Mouse (Mus musculus) forebrain, embryonic 14.5 days (tissue): ENCODE results near the gene Paqr5. TPM values are rescaled to one million over a fixed set of nuclear protein-coding genes. Genes with fewer than 3 reads are reported as not detected.

ENCODE experiments used
- ATAC-seq: fragments of 200-750 bp; cut with Nextera tagmentation; 2 replicates; pipeline ENCODE4 v1.8.0; 2017; ENCODE audit warnings: mild to moderate bottlenecking, moderate library complexity
- DNase-seq: peaks from one replicate; pipeline ENCODE4 v3.0.0-alpha.2; 2015; ENCODE audit warnings: low spot score
- H3K27ac ChIP-seq: fragments of 300-500 bp; sonication (generic); 2 replicates; pipeline ENCODE4 v1.5.1; 2014; ENCODE audit warnings: low read depth, mild to moderate bottlenecking, control low read depth, low read length, moderate library complexity
- H3K27me3 ChIP-seq: fragments of 300-500 bp; sonication (generic); replicated peaks from 2 replicates; pipeline ENCODE4 v1.6.1; 2014; ENCODE audit warnings: low read length, control low read depth, mixed read lengths; ENCODE audit not compliant: control insufficient read depth, insufficient read depth
- H3K36me3 ChIP-seq: fragments of 300-500 bp; sonication (generic); 2 replicates; pipeline ENCODE4 v1.6.1; 2014; ENCODE audit warnings: low read length, control low read depth; ENCODE audit not compliant: control insufficient read depth, insufficient read depth
- H3K4me1 ChIP-seq: fragments of 300-500 bp; sonication (generic); 2 replicates; pipeline ENCODE4 v1.6.1; 2014; ENCODE audit warnings: antibody characterized with exemption, low read length, control low read depth; ENCODE audit not compliant: control insufficient read depth, insufficient read depth
- H3K4me2 ChIP-seq: fragments of 300-500 bp; sonication (generic); 2 replicates; pipeline ENCODE4 v1.6.1; 2014; ENCODE audit warnings: mild to moderate bottlenecking, control low read depth, low read length
- H3K4me3 ChIP-seq: fragments of 300-500 bp; sonication (generic); 2 replicates; pipeline ENCODE4 v1.5.1; 2014; ENCODE audit warnings: low read depth, low read length, control low read depth
- H3K9ac ChIP-seq: fragments of 300-500 bp; sonication (generic); 2 replicates; pipeline ENCODE4 v1.6.1; 2014; ENCODE audit warnings: mild to moderate bottlenecking, low read length, control low read depth, moderate library complexity
- H3K9me3 ChIP-seq: fragments of 300-500 bp; sonication (generic); replicated peaks from 2 replicates; pipeline ENCODE4 v1.6.1; 2016; ENCODE audit warnings: low read length, control low read depth, mixed read lengths; ENCODE audit not compliant: control insufficient read depth
- WGBS: fragments of 180-500 bp; shearing (Covaris S2); extraction: QIAGEN DNeasy Blood & Tissue Kit; methylation state at CpG from one replicate; pipeline ENCODE4 v1.1.7; 2014; 5-methylcytosine and 5-hydroxymethylcytosine counted together
- polyA plus RNA-seq: library from polyadenylated mRNA; unstranded; fragments of >200 nt; fragmentation: Nextera tagmentation; extraction: Ambion mirVana; gene quantifications from 2 replicates; pipeline ENCODE4 v1.2.1, GENCODE M21; 2014

Paqr5 gene
- polyA plus RNA-seq, 1 experiment from 2014 or later = 0.55 TPM

- 70% methylated on average over 7 of the region's 7 CpGs for WGBS
- Histone ChIP-seq H3K27ac (no peak overlapping the region), H3K36me3 (no peaks in the 10 kb centered on the region), H3K9me3 (no peaks in the 10 kb centered on the region), H3K4me3 (no peak overlapping the region), H3K4me1 (no peaks in the 10 kb centered on the region), H3K4me2 (no peak overlapping the region), H3K27me3 (no peaks in the 10 kb centered on the region), H3K9ac (no peak overlapping the region)
- no peak for ATAC-seq
- no peak for DNase-seq
Measured at GRCm38 (mm10) chr9:61904201-61904600, 122.5 kb downstream of the Paqr5 start.

Other genes with a start within 250 kb of the Paqr5 start
- 964 and 1,342 TPM in 2 replicates for gene Rplp1, start 112.3 kb downstream of the Paqr5 start, polyA plus RNA-seq
- 43.2 and 49.6 TPM in 2 replicates for gene Kif23, start 80.1 kb downstream of the Paqr5 start, polyA plus RNA-seq
- gene Glce, start 95.8 kb upstream of the Paqr5 start, polyA plus RNA-seq = 16.0 and 18.5 TPM in 2 replicates